Mouse (Mus musculus): ENCODE measurements around the gene Gapvd1. TPM values are rescaled to one million over a fixed set of nuclear protein-coding genes. Genes with fewer than 3 reads are reported as not detected.

Gapvd1 gene
- total RNA-seq, 4 experiments from 2014 or later = 84.9 to 115 (median 99.1) TPM

DNA sequence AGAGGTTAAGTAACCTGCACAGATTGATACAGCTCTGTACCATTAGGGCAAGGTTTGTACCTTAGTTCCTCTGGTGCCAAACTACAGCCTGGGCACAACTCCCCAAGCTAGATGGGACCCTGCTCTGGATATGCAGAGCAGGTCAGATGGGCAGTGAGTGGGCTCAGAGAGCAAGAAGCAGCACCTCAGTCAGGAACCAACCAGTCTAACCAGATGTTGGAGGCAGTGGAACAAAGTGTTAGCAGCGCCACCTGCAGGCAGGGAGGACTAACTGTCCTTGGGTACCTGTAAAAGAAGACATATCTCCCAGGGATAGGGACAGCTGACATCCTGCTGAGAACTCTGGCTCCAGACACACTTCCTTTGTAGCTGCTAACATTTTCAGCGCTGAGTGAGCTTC is 112.7 kb downstream of the Gapvd1 start:
- no peak for DNase-seq (ENCODE audit: low spot score in 2 of 2)

DNA sequence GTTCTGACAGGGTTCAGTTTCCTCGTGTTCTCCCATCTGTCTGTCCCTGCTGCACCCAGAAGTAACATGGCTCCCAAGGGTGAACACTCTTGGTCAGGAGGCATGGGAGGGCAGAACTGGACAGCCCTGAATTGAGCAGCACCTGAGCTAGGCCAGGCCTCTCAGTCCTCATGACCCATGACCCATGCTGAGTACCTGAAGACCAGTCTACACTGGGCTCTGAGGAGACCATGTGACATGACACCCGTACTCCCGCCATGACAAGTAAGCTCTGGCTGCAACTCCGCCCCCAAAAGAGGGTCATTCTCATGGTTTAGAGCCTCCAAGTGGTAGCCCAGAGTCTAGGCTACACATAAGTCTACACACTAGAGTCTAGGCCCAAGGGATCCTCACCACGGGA is 115.3 kb downstream of the Gapvd1 start:
- DNase-seq (ENCODE audit: low spot score in 2 of 2) = no peak

DNA sequence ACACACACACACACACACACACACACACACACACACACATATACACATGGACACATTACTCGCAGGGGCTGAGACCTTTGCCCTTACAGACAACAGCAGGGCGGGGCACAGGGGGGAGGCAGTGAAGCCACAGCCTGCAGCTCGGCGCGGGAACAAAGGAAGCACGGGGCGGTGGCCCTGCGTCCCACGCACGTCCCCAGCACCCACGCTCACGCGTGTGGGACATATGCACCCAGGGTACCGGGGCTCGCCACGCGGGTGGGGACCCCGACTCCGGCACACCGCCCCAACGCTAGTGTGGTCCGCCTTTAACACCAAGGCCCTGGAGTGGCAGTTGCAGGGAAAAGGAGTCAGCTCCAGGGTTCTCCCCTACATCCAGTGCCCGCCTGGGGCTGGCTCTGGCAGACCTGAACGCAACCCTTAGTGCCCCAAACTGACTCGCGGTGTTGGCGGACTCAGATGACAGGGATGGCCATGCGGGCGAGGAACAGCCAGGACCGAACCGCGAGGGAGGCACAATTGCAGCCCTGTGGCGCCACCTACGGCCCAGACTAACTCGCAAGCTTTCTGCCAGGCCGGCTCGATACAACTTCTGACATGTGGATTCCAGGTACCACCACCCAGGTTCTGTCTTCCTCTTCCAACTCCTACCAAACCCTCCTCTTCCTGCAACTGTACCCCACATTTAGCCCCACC is 115.9 kb downstream of the Gapvd1 start:
- peak; percentile 61 to 83 for DNase-seq (ENCODE audit: low spot score in 2 of 2)

DNA sequence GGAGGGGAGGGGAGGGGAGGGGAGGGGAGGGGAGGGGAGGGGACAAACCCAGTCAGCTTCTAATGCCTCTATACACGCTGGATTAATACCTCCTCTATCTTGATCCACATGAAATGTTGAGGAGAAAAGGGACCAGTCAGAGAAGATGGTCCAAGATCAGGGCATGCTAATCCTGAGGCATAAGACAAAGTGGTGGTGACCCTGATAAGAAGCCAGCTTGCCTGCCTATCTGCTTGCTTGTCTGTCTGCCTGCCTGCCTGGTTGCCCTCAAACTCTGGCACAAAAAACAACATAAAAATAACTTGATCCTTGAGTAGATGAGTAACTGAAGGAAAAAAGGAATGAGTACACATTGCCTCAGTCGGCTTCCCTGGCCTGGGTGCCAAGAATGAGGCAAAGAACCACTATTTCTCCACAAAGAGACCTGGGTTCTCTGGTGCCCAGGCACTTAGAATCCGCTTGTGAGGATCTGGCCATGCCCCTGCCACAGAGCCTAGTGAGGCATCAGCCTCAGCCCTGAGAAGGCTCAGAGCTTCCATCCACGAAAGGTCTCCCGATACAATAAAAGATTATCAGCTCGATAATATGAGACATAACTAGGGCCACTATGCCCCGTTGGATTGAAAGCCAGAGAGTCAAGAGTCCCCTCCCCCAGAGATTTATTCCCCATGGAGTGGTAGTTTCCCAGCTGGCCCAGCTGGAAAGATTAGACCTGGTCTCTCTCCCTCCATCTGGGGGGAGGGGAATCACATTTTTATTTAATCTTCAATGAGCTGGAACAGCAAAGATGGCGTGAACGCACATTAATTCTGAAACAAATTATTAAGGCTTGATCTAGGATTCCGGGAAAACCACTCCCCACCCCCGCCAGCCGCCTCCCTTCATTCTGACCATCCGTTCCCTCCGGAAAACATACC is 119.5 kb downstream of the Gapvd1 start:
- no peak for DNase-seq (ENCODE audit: low spot score in 2 of 2)

DNA sequence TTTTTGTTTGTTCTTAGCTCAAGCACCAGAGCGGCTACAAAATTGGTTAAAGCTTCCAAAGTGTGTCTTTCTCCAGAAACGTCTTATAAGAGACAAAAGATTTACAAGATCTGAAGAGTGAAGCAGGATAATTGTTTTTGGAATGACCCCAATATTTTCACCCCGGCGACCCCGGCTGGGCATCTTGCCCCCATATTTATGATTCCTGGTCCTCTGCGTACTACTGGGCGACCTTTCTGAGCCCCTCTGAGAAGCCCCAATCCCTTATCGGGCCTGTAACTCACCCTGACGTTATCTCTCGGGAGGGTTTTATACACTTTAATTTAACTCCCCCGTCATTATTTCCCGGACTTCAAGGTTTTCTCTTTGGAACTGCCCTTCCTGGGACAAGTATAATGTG is 123.0 kb downstream of the Gapvd1 start:
- DNase-seq (ENCODE audit: low spot score in 2 of 2) = no peak

DNA sequence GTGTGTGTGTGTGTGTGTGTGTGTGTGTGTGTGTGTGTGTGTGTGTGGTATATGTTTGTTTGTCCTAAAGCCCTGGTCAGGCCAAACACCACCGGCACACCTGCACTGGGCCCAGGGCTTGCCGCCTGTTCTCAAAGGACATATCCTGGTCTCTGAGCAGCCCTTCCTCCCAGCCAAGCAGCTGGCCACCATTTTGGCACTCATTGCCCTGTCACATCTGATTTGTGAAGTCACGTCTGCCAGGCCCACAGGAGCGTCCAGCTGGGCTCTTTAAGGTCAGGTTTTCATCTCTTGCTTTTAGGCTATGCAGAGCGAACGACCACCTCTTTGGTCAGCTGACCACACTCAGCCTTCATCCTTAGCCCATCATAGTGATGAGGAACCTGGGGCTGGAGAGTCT is 124.6 kb downstream of the Gapvd1 start:
- no peak for DNase-seq (ENCODE audit: low spot score in 2 of 2)

DNA sequence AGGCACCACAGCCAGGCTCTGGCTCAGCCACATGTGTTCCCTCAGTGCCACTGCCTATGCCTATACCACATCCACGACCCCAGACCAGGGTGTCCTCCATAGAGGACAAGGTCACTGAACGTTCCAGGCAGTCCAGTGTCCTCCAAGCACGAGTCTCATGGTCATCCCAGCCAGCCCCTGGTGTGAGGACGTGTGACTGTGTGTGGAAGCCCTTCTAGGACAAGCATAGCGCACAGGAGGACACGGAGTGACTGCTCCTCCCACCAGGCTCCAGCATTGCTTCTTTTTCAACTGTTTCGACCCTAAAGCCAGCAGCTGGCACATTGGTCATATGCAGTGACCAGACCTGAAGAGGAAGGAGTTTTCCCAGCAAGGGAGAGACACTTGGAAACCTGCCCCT is 125.3 kb downstream of the Gapvd1 start:
- no peak for DNase-seq (ENCODE audit: low spot score in 2 of 2)

DNA sequence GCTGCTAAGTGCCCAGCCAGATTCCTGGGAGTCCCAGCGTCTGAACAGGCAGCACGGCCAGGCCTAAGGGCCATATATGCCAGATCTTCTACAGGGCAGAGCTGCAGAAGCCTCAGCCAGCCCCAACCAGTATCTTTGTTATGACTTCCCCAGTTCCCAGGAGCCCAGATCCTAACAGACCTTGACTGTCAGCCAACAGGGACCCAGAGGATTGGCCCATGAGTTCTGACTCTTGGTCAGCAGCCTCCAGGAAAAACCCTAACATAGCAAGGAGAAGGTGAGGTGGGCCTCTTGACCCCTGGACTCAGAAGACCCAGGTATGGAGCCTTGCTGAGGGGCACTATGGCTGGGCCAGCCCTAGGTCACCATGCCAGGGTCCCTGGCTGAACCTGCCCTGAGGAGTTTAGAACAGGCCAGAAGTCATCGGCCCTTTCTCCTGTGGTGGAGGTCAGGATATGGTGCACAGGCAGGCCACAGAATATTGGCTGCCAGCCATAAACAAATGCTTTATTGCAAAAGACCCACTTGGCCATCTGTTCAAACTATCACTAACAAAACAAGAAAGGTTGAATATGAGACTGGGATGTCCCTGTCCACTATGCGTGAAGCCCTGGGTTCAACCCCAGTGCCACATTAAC is 126.0 kb downstream of the Gapvd1 start:
- no peak for DNase-seq (ENCODE audit: low spot score in 2 of 2)

DNA sequence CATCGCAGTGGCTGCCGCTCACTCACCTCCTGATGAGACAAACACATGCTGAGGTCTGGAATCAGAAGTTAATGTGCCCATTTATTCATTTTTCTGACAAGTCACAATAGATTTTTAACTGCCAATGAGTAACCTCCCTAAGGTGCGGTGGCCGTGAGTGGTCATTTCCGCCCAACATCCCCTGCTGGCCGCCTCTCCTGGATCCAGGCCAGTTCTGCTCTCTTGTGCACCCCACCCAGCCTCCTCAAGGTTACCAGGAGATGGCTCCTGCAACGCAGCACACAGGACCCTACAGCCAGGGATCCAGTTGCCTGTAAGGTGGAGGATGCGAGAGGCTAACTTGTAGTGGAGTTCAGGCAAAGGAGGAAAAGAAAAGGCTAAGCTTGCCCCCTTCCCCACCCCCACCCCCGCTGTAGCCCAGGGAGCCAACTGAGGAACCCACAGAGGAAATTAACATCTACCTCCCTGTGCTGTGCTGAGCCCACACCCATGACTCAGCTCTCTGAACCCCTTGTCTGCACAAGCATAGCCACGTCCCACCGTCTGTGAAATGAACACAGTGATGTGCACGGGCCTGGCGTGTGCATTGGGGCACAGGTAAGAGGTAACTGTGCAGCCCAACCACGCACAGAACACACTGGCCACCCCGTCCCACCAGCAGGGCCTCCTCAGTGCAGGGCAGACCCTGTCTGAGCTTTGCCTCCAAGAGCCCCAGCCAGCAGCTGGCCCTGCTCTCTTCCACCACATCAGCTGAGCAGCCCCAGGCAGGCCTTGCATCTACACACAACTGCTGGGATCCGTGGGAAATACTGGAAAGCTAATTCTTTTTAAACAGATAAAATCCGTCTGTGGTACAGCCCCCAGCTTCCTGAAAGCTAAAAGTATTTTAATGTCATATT is 127.5 kb downstream of the Gapvd1 start:
- no peak for DNase-seq (ENCODE audit: low spot score in 2 of 2)

Other genes starting within 250 kb of the Gapvd1 start
- gene Hspa5, start 16.7 kb upstream of the Gapvd1 start, total RNA-seq (2022) = 100 to 1,000 TPM; 196 to 459 (median 340) TPM
- gene Rabepk, start 44.7 kb upstream of the Gapvd1 start, total RNA-seq (2022) = 10 to 100 TPM; 36.7 to 46.4 (median 37.5) TPM
- 10 to 100 TPM; 72.9 to 81.7 (median 77.2) TPM for gene Fbxw2, start 71.1 kb upstream of the Gapvd1 start, total RNA-seq (2022)
- gene Gm34653, start 77.8 kb upstream of the Gapvd1 start, total RNA-seq (2022) = not detected
- gene Cutal, start 119.2 kb upstream of the Gapvd1 start, total RNA-seq (2022) = under 1 TPM; 0.28 to 0.91 (median 0.43) TPM
- 10 to 100 TPM; 40.0 to 53.1 (median 45.1) TPM for gene Psmd5, start 119.7 kb upstream of the Gapvd1 start, total RNA-seq (2022)
- 1 to 10 TPM; 1.1 to 2.1 (median 1.7) TPM for gene Phf19, start 158.8 kb upstream of the Gapvd1 start, total RNA-seq (2022)
- 1 to 10 TPM; 3.5 to 6.1 (median 4.5) TPM for gene Traf1, start 206.5 kb upstream of the Gapvd1 start, total RNA-seq (2022)

All from layer of hippocampus, adult 8-10 months (tissue).